Mouse (Mus musculus): Measurements from ENCODE around the gene Tnrc18. TPM values are rescaled to one million over a fixed set of nuclear protein-coding genes. Genes with fewer than 3 reads are reported as not detected.

The Tnrc18 gene
- polyA plus RNA-seq, 1 experiment from 2014 or later: 17.1 TPM

- under 1% methylated on average over 62 of the region's 62 CpGs for WGBS
- H3K27me3 ChIP-seq: no peaks in the 10 kb centered on the region
- peak overlapping the region; percentile 89 for H3K4me2 ChIP-seq
- ATAC-seq (replicated peaks; ENCODE audit: insufficient number of reproducible peaks, insufficient read depth, low FRiP score, low read depth): no peak
- no peaks in the 10 kb centered on the region for H3K9me3 ChIP-seq (replicated peaks)
- H3K4me1 ChIP-seq (replicated peaks): peaks cover 34% of the 10 kb centered on the region
- peak overlapping the region; percentile 99 for H3K27ac ChIP-seq
- H3K9ac ChIP-seq: peak overlapping the region; percentile 100
- peak overlapping the region; percentile 95 for H3K4me3 ChIP-seq
- no peaks in the 10 kb centered on the region for H3K36me3 ChIP-seq
These were observed 2.6 kb downstream of the Tnrc18 start for GRCm38 (mm10) chr5:142814711-142815420.

- 1% methylated on average over 22 of the region's 22 CpGs for WGBS
- H3K4me3 ChIP-seq: peak overlapping the region; percentile 95
These were observed 3.3 kb downstream of the Tnrc18 start for GRCm38 (mm10) chr5:142814161-142814651.

GRCm38 (mm10) chr5:142813722-142814111, 3.7 kb downstream of the Tnrc18 start:
- no peak for ATAC-seq (replicated peaks; ENCODE audit: insufficient number of reproducible peaks, insufficient read depth, low FRiP score, low read depth)
- peak overlapping the region; percentile 95 for H3K4me3 ChIP-seq
- 5% methylated on average over 23 of the region's 23 CpGs for WGBS
- no peaks in the 10 kb centered on the region for H3K36me3 ChIP-seq
- peak overlapping the region; percentile 100 for H3K9ac ChIP-seq
- H3K4me1 ChIP-seq (replicated peaks): peaks cover 36% of the 10 kb centered on the region
- H3K4me2 ChIP-seq: peak overlapping the region; percentile 89
- H3K27me3 ChIP-seq: no peaks in the 10 kb centered on the region
- no peaks in the 10 kb centered on the region for H3K9me3 ChIP-seq (replicated peaks)
- peak overlapping the region; percentile 99 for H3K27ac ChIP-seq

More at GRCm38 (mm10) chr5:142814161-142814651, 3.3 kb downstream of the Tnrc18 start:
- H3K36me3 ChIP-seq: no peaks in the 10 kb centered on the region
- ATAC-seq (replicated peaks; ENCODE audit: insufficient number of reproducible peaks, insufficient read depth, low FRiP score, low read depth): no peak
- H3K9ac ChIP-seq: peak overlapping the region; percentile 100
- no peaks in the 10 kb centered on the region for H3K9me3 ChIP-seq (replicated peaks)
- peaks cover 34% of the 10 kb centered on the region for H3K4me1 ChIP-seq (replicated peaks)
- peak overlapping the region; percentile 99 for H3K27ac ChIP-seq
- no peaks in the 10 kb centered on the region for H3K27me3 ChIP-seq
- H3K4me2 ChIP-seq: peak overlapping the region; percentile 89

DNA sequence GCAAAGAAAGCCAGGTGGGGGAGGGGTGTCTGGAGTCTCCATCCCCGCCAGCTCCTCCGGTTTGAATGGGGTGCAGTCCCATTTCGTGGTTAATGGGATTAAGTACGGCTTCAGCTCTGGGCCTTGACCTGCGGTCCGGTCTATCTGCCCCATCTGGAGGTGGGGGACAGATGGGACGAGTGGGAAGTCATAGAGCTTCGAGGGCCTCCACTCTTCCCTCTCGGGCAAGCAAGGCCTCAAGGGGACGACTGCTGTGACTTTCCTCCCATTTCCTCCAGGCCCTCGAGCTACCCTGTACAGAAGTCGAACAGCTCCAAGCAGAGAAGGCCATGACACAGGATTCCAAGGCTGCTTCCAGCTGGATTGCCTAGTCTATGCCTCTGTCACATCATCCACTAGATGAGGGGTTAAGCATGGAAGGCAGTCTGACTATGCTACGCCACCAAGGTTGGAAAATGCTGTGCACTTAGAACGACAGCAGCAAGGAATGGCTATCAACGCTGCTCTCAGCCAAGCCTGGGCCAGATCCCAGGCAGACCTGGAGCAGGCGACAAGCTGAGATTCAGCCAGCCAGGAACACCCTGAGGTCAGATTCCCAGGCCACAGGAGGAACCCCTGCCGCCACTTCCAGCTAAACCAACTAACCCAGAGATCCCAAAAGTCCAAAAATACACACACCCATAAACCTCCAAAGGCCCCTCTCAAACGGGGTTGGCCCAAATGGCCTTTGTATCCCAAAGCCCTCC, 4.3 kb downstream of the Tnrc18 start:
- Histone ChIP-seq H3K4me1 (replicated peaks) (peaks cover 36% of the 10 kb centered on the region), H3K9ac (peak overlapping the region; percentile 100), H3K9me3 (replicated peaks) (no peaks in the 10 kb centered on the region), H3K27me3 (no peaks in the 10 kb centered on the region), H3K4me2 (peak overlapping the region; percentile 89), H3K4me3 (peak overlapping the region; percentile 95), H3K27ac (peak overlapping the region; percentile 99), H3K36me3 (0 out of 2 replicates have a peak, but pooled peaks cover 1% of the 10 kb centered on the region)
- WGBS: 8% methylated on average over 18 of the region's 18 CpGs
- no peak for ATAC-seq (replicated peaks; ENCODE audit: insufficient number of reproducible peaks, insufficient read depth, low FRiP score, low read depth)

- WGBS: 22% methylated on average over 8 of the region's 8 CpGs
- 0 out of 2 replicates have a peak, but pooled peaks cover 7% of the 10 kb centered on the region for H3K36me3 ChIP-seq
- peak overlapping the region; percentile 95 for H3K4me3 ChIP-seq
- H3K9ac ChIP-seq: peak overlapping the region; percentile 100
- H3K27me3 ChIP-seq: no peaks in the 10 kb centered on the region
- H3K4me1 ChIP-seq (replicated peaks): peaks cover 36% of the 10 kb centered on the region
- ATAC-seq (replicated peaks; ENCODE audit: insufficient number of reproducible peaks, insufficient read depth, low FRiP score, low read depth): no peak
- no peaks in the 10 kb centered on the region for H3K9me3 ChIP-seq (replicated peaks)
- H3K4me2 ChIP-seq: peak overlapping the region; percentile 89
- H3K27ac ChIP-seq: peak overlapping the region; percentile 99
These were observed 4.9 kb downstream of the Tnrc18 start for GRCm38 (mm10) chr5:142812621-142812975.

GRCm38 (mm10) chr5:142811870-142812443, 5.5 kb downstream of the Tnrc18 start:
- ATAC-seq (replicated peaks; ENCODE audit: insufficient number of reproducible peaks, insufficient read depth, low FRiP score, low read depth): no peak
- Histone ChIP-seq H3K36me3 (peaks cover 12% of the 10 kb centered on the region), H3K4me2 (peak overlapping the region; percentile 89), H3K4me3 (peak overlapping the region; percentile 95; the same call in 1 of the 2 replicates), H3K27ac (no peak overlapping the region), H3K9ac (0 out of 2 replicates have a peak overlapping the region, but pooled peaks have one; percentile 10), H3K27me3 (no peaks in the 10 kb centered on the region), H3K4me1 (replicated peaks) (peaks cover 36% of the 10 kb centered on the region), H3K9me3 (replicated peaks) (no peaks in the 10 kb centered on the region)
- WGBS: 48% methylated on average over 8 of the region's 8 CpGs

DNA sequence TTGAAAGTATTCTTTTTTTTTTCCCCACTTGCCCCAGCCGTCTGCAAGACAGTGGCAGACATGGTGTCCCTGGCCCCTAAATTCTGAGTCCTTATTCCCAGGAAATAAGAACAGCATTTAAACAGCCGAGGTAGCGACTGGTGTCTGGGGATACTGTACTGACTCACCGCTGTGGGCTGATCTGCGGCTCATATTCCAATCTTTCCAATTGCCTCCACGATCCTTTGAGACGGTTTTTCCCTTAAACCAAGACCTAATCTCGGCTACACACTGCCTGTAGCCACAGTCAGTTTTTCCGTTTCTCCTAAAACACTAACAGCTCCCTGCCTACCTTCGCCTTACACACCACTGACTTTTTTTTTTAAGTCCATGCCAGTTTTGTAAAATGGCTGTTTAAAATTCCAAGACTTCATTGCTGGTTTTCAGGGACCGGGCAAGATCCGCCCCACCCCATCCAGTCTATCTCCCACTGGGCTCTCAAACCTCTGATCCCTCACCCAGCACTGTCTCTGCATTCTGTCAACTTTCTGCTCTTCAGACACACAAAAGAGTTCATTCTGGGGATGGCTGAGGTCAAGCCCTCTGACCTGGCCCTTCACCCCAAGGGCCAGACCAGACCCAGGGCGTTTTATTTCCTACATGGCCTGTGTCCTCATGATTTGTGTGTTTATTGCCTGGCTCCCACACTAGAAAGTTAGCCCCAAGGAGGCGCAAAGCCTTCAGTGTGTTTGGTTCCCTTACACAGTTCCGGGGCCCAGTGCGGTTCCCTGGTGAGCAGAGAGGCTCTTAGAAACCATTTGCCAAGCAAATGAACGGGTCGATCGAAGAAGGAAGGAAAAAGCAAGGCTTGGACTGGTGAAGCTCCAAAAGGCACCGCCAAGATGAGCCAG, 6.5 kb downstream of the Tnrc18 start:
- Histone ChIP-seq H3K27me3 (no peaks in the 10 kb centered on the region), H3K4me3 (0 out of 2 replicates have a peak overlapping the region, but pooled peaks have one; percentile 8), H3K4me1 (replicated peaks) (peaks cover 38% of the 10 kb centered on the region), H3K4me2 (peak overlapping the region; percentile 12; the same call in 1 of the 2 replicates), H3K9ac (peak overlapping the region; percentile 32; the same call in 1 of the 2 replicates), H3K27ac (peak overlapping the region; percentile 14; the same call in 1 of the 2 replicates), H3K36me3 (peaks cover 16% of the 10 kb centered on the region), H3K9me3 (replicated peaks) (no peaks in the 10 kb centered on the region)
- no peak for ATAC-seq (replicated peaks; ENCODE audit: insufficient number of reproducible peaks, insufficient read depth, low FRiP score, low read depth)
- 38% methylated on average over 20 of the region's 20 CpGs for WGBS

DNA sequence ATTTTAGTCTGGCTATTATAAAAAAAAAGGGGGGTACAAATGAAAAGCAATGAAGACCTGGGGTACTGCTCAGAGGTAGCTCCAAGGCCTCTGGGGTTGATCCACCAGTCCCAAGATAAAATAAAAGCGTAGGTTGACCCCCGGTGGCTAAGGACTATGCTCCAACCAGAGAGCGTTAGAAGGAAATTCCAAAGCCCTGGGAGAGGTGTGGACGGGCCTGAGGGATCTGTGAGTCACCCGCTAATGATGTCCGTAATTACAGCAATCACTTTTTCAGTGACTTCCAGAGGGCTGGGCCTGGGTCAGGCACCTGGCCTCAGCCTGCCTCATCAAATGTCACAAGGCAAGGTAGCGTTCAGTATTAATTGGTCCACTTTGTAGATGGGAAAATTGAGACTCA, 9.8 kb downstream of the Tnrc18 start:
- H3K27me3 ChIP-seq: no peaks in the 10 kb centered on the region
- no peak for ATAC-seq (replicated peaks; ENCODE audit: insufficient number of reproducible peaks, insufficient read depth, low FRiP score, low read depth)
- H3K9ac ChIP-seq: no peak overlapping the region
- no peak overlapping the region for H3K4me2 ChIP-seq
- H3K9me3 ChIP-seq (replicated peaks): no peaks in the 10 kb centered on the region
- H3K36me3 ChIP-seq: peaks cover 21% of the 10 kb centered on the region
- peaks cover 49% of the 10 kb centered on the region for H3K4me1 ChIP-seq (replicated peaks)
- no peak overlapping the region for H3K27ac ChIP-seq
- 65% methylated on average over 7 of the region's 7 CpGs for WGBS
- no peak overlapping the region for H3K4me3 ChIP-seq

- H3K4me3 ChIP-seq: no peak overlapping the region
- H3K36me3 ChIP-seq: peaks cover 21% of the 10 kb centered on the region
- H3K27me3 ChIP-seq: no peaks in the 10 kb centered on the region
- no peak overlapping the region for H3K4me2 ChIP-seq
- H3K27ac ChIP-seq: peak overlapping the region; percentile 56; the same call in 1 of the 2 replicates
- H3K9me3 ChIP-seq (replicated peaks): no peaks in the 10 kb centered on the region
- no peak overlapping the region for H3K9ac ChIP-seq
- 92% methylated on average over 1 of the region's 1 CpGs for WGBS
- peaks cover 61% of the 10 kb centered on the region for H3K4me1 ChIP-seq (replicated peaks)
- ATAC-seq (replicated peaks; ENCODE audit: insufficient number of reproducible peaks, insufficient read depth, low FRiP score, low read depth): no peak
These were observed 13.7 kb downstream of the Tnrc18 start for GRCm38 (mm10) chr5:142803746-142804145.

GRCm38 (mm10) chr5:142802884-142803283, 14.6 kb downstream of the Tnrc18 start:
- peaks cover 17% of the 10 kb centered on the region for H3K36me3 ChIP-seq
- H3K9ac ChIP-seq: no peak overlapping the region
- H3K27me3 ChIP-seq: no peaks in the 10 kb centered on the region
- 69% methylated on average over 4 of the region's 4 CpGs for WGBS
- H3K9me3 ChIP-seq (replicated peaks): no peaks in the 10 kb centered on the region
- H3K27ac ChIP-seq: peak overlapping the region; percentile 72
- no peak overlapping the region for H3K4me2 ChIP-seq
- no peak for ATAC-seq (replicated peaks; ENCODE audit: insufficient number of reproducible peaks, insufficient read depth, low FRiP score, low read depth)
- H3K4me3 ChIP-seq: no peak overlapping the region
- peaks cover 69% of the 10 kb centered on the region for H3K4me1 ChIP-seq (replicated peaks)

Measured in heart, embryonic 15.5 days (tissue).